Mouse (Mus musculus) cerebellum, adult 2 months (tissue): ENCODE measurements around the gene Cnpy1.

Experiments used
- CTCF ChIP-seq: fragments of 200-500 bp; IDR thresholded peaks from 2 replicates; pipeline ENCODE4 v1.5.1; 2011; ENCODE audit warnings: low read depth, mild to moderate bottlenecking, control low read depth, low read length, moderate library complexity, borderline replicate concordance; ENCODE audit not compliant: insufficient read depth
- POLR2A ChIP-seq: fragments of 200-500 bp; IDR thresholded peaks from 2 replicates; pipeline ENCODE4 v1.6.1; 2011; ENCODE audit warnings: low read length, control low read depth, borderline replicate concordance; ENCODE audit not compliant: insufficient read depth

DNA sequence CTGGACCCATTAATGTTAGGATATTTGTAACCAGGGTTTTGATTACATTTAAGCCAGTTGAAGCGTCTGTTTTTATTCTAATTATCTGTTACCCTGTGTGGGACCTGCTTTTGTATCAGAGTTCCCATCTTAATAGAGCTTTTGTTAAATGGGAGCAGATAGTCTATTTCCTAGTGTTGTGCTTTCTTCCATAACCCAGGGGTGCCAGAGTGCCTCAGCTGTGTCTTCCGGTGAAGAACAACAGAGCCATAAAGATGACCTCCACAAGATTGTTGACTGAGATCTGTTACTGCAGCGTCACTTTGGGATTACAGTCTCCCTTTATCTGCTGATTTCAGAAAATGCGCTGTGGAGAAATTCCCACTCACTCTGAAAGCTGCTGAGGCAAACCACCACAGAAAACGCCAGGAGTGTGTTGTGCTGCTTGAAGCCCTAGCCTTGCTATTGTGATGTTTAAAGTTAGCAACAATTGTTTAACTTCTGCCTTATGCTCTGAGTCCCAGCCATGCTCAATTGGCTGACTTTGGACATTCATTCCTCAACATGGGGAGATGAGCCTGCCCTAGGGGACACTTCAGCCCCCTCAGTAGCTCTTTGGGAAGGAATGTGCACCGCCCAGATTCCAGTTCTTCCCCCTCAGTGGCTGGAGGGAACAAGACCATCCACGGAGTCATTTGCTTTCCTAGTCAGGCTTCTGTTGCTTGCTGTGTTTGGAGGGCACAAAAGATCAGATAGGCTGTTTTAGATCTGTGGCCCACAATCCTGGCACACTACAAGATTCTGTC lies 46.3 kb downstream of the Cnpy1 start:
- TF ChIP-seq CTCF (no peak), POLR2A (no peak)
